Mouse (Mus musculus) cerebral cortex, adult 2 months (tissue): ENCODE data around the gene Zfp69.

Experiments used
- WGBS: fragments of 180-500 bp; shearing (Covaris S2); methylation state at CpG from one replicate; pipeline ENCODE4 v1.1.7; 2018; 5-methylcytosine and 5-hydroxymethylcytosine counted together

Gene Zfp69

GRCm38 (mm10) chr4:120951428-120951973 lies at the start of gene Zfp69:
Gene Zfp69 (minus strand): TSS chr4:120951699.
- under 1% methylated on average over 60 of the region's 60 CpGs for WGBS

- 87% methylated on average over 2 of the region's 2 CpGs for WGBS
These were observed 49.5 kb upstream of the Zfp69 start for GRCm38 (mm10) chr4:121001042-121001441.

GRCm38 (mm10) chr4:120995911-120996310 lies 44.4 kb upstream of the Zfp69 start:
- WGBS = 46% methylated on average over 1 of the region's 1 CpGs

- WGBS = 76% methylated on average over 1 of the region's 1 CpGs
These were observed 41.5 kb upstream of the Zfp69 start for GRCm38 (mm10) chr4:120993025-120993424.

- 63% methylated on average over 2 of the region's 2 CpGs for WGBS
These were observed 40.8 kb upstream of the Zfp69 start for GRCm38 (mm10) chr4:120992284-120992683.

- WGBS = 62% methylated on average over 4 of the region's 4 CpGs
These were observed 35.8 kb upstream of the Zfp69 start for GRCm38 (mm10) chr4:120987319-120987718.

- WGBS = 6% methylated on average over 6 of the region's 6 CpGs
These were observed 34.9 kb upstream of the Zfp69 start for GRCm38 (mm10) chr4:120986446-120986845.

GRCm38 (mm10) chr4:120978221-120978620 lies 26.7 kb upstream of the Zfp69 start:
- 52% methylated on average over 3 of the region's 3 CpGs for WGBS

- WGBS = 70% methylated on average over 4 of the region's 4 CpGs
These were observed 23.9 kb upstream of the Zfp69 start for GRCm38 (mm10) chr4:120975428-120975734.

GRCm38 (mm10) chr4:120974711-120975427 lies 23.4 kb upstream of the Zfp69 start:
- 51% methylated on average over 11 of the region's 11 CpGs for WGBS

- 88% methylated on average over 8 of the region's 8 CpGs for WGBS
These were observed 20.3 kb upstream of the Zfp69 start for GRCm38 (mm10) chr4:120971842-120972241.

GRCm38 (mm10) chr4:120969382-120970146 lies 18.1 kb upstream of the Zfp69 start:
- 79% methylated on average over 5 of the region's 5 CpGs for WGBS

- 71% methylated on average over 9 of the region's 9 CpGs for WGBS
These were observed 17.0 kb upstream of the Zfp69 start for GRCm38 (mm10) chr4:120968486-120968885.

- 100% methylated on average over 1 of the region's 1 CpGs for WGBS
These were observed 4.1 kb upstream of the Zfp69 start for GRCm38 (mm10) chr4:120955586-120955985.

GRCm38 (mm10) chr4:120953667-120954066 lies 2.2 kb upstream of the Zfp69 start:
- 63% methylated on average over 1 of the region's 1 CpGs for WGBS

- WGBS = 70% methylated on average over 4 of the region's 4 CpGs
These were observed 1.5 kb upstream of the Zfp69 start for GRCm38 (mm10) chr4:120953038-120953437.

- 12% methylated on average over 6 of the region's 6 CpGs for WGBS
These were observed 664 bp upstream of the Zfp69 start for GRCm38 (mm10) chr4:120952163-120952562.

GRCm38 (mm10) chr4:120950763-120951427 lies 604 bp downstream of the Zfp69 start:
- 4% methylated on average over 20 of the region's 20 CpGs for WGBS

- WGBS = 71% methylated on average over 3 of the region's 3 CpGs
These were observed 2.6 kb downstream of the Zfp69 start for GRCm38 (mm10) chr4:120948938-120949337.

- 97% methylated on average over 3 of the region's 3 CpGs for WGBS
These were observed 16.5 kb downstream of the Zfp69 start for GRCm38 (mm10) chr4:120935006-120935405.

- 97% methylated on average over 18 of the region's 18 CpGs for WGBS
These were observed 20.8 kb downstream of the Zfp69 start for GRCm38 (mm10) chr4:120930736-120931135.

GRCm38 (mm10) chr4:120928686-120929085 lies 22.8 kb downstream of the Zfp69 start:
- WGBS = 84% methylated on average over 3 of the region's 3 CpGs
